Mouse (Mus musculus) liver, adult 2 months (tissue): ENCODE data around the gene Scamp2. TPM values are rescaled to one million over a fixed set of nuclear protein-coding genes. Genes with fewer than 3 reads are reported as not detected.

Experiments used
- DNase-seq: peaks from one replicate; pipeline ENCODE4 v3.0.0-alpha.2; 2011; ENCODE audit warnings: low read depth, low spot score; ENCODE audit errors: extremely low read depth
- H3K27ac ChIP-seq: fragments of 200-500 bp; replicated peaks from 2 replicates; pipeline ENCODE4 v1.5.1; 2012; ENCODE audit warnings: low read depth, mild to moderate bottlenecking, control low read depth, inconsistent platforms, low read length; ENCODE audit not compliant: insufficient read depth
- H3K27me3 ChIP-seq: fragments of 200-500 bp; 2 replicates; pipeline ENCODE4 v1.6.1; 2012; ENCODE audit warnings: mild to moderate bottlenecking, moderate library complexity, low read length, inconsistent platforms; ENCODE audit not compliant: control insufficient read depth, insufficient read depth
- H3K36me3 ChIP-seq: fragments of 200-500 bp; 2 replicates; pipeline ENCODE4 v1.6.1; 2012; ENCODE audit warnings: low read length, inconsistent platforms; ENCODE audit not compliant: control insufficient read depth, insufficient read depth
- H3K4me1 ChIP-seq: fragments of 200-500 bp; 2 replicates; pipeline ENCODE4 v1.6.1; 2011; ENCODE audit warnings: low read length; ENCODE audit not compliant: control insufficient read depth, insufficient read depth
- H3K4me3 ChIP-seq: fragments of 200-500 bp; 2 replicates; pipeline ENCODE4 v1.5.1; 2011; ENCODE audit warnings: low read depth, mild to moderate bottlenecking, control low read depth, low read length, moderate library complexity; ENCODE audit not compliant: insufficient read depth
- H3K79me2 ChIP-seq: fragments of 200-500 bp; 2 replicates; pipeline ENCODE4 v1.6.1; 2012; ENCODE audit warnings: inconsistent platforms, mild to moderate bottlenecking, low read length, moderate library complexity; ENCODE audit not compliant: control insufficient read depth, insufficient read depth
- H3K9ac ChIP-seq: fragments of 200-500 bp; 2 replicates; pipeline ENCODE4 v1.6.1; 2012; ENCODE audit warnings: low read depth, mild to moderate bottlenecking, control low read depth, inconsistent platforms, low read length
- CTCF ChIP-seq: fragments of 200-500 bp; IDR thresholded peaks from 2 replicates; pipeline ENCODE4 v1.5.1; 2011; ENCODE audit warnings: low read depth, low read length, control low read depth
- POLR2A ChIP-seq: fragments of 200-500 bp; IDR thresholded peaks from 2 replicates; pipeline ENCODE4 v1.6.1; 2011; ENCODE audit warnings: low read length, control low read depth; ENCODE audit not compliant: insufficient read depth; ENCODE audit errors: extremely low read depth
- WGBS: fragments of 180-500 bp; shearing (Covaris S2); methylation state at CpG from one replicate; pipeline ENCODE4 v1.1.7; 2018; 5-methylcytosine and 5-hydroxymethylcytosine counted together
- polyA plus RNA-seq: library from polyadenylated mRNA; depleted of rRNA; stranded (reverse); fragments of >200 nt; gene quantifications from 2 replicates; pipeline ENCODE4 v1.2.3, GENCODE M21; 2012
- total RNA-seq: library from RNA; depleted of rRNA; stranded (reverse); fragments of >200 nt; gene quantifications from 2 replicates; pipeline ENCODE4 v1.2.3, GENCODE M21; 2014

The Scamp2 gene
- total and polyA plus RNA-seq, 2 experiments = 10.5 to 32.6 TPM

GRCm38 (mm10) chr9:57568500-57568899, 7.8 kb downstream of the Scamp2 start:
- 93% methylated on average over 6 of the region's 6 CpGs for WGBS
- no peak overlapping the region for H3K4me3 ChIP-seq

GRCm38 (mm10) chr9:57574397-57574796, 13.7 kb downstream of the Scamp2 start:
- Histone ChIP-seq H3K9ac (no peak overlapping the region), H3K4me3 (no peak overlapping the region), H3K36me3 (peaks cover 7% of the 10 kb centered on the region; the same call in 1 of the 2 replicates)

More at GRCm38 (mm10) chr9:57568500-57568899, 7.8 kb downstream of the Scamp2 start:
- H3K4me1 ChIP-seq = peaks cover 5% of the 10 kb centered on the region
- H3K27ac ChIP-seq = no peak overlapping the region
- peaks cover 24% of the 10 kb centered on the region; the same call in 1 of the 2 replicates for H3K79me2 ChIP-seq
- TF ChIP-seq CTCF (no peak), POLR2A (no peak)
- no peaks in the 10 kb centered on the region for H3K27me3 ChIP-seq
- peaks cover 7% of the 10 kb centered on the region for H3K36me3 ChIP-seq
- DNase-seq = no peak
- no peak overlapping the region for H3K9ac ChIP-seq

GRCm38 (mm10) chr9:57575577-57575976, 14.8 kb downstream of the Scamp2 start:
- 81% methylated on average over 3 of the region's 3 CpGs for WGBS

More at GRCm38 (mm10) chr9:57574397-57574796, 13.7 kb downstream of the Scamp2 start:
- no peak for DNase-seq
- no peak for TF ChIP-seq CTCF
- no peak overlapping the region for H3K27ac ChIP-seq
- H3K79me2 ChIP-seq = peaks cover 4% of the 10 kb centered on the region; the same call in 1 of the 2 replicates
- no peaks in the 10 kb centered on the region for H3K4me1 ChIP-seq
- H3K27me3 ChIP-seq = no peaks in the 10 kb centered on the region

GRCm38 (mm10) chr9:57577144-57577849, 16.6 kb downstream of the Scamp2 start:
- H3K4me1 ChIP-seq = no peaks in the 10 kb centered on the region
- H3K4me3 ChIP-seq = no peak overlapping the region
- no peaks in the 10 kb centered on the region for H3K27me3 ChIP-seq
- H3K9ac ChIP-seq = no peak overlapping the region
- TF ChIP-seq CTCF (no peak), POLR2A (no peak)
- no peak overlapping the region for H3K27ac ChIP-seq
- no peak for DNase-seq
- no peaks in the 10 kb centered on the region; the same call in 1 of the 2 replicates for H3K79me2 ChIP-seq
- WGBS = 80% methylated on average over 6 of the region's 6 CpGs
- peaks cover 15% of the 10 kb centered on the region; the same call in 1 of the 2 replicates for H3K36me3 ChIP-seq

More at GRCm38 (mm10) chr9:57575577-57575976, 14.8 kb downstream of the Scamp2 start:
- Histone ChIP-seq H3K9ac (no peak overlapping the region), H3K4me3 (no peak overlapping the region), H3K27me3 (no peaks in the 10 kb centered on the region), H3K4me1 (no peaks in the 10 kb centered on the region), H3K27ac (no peak overlapping the region), H3K79me2 (no peaks in the 10 kb centered on the region; the same call in 1 of the 2 replicates), H3K36me3 (peaks cover 5% of the 10 kb centered on the region; the same call in 1 of the 2 replicates)
- no peak for DNase-seq
- TF ChIP-seq CTCF (no peak), POLR2A (no peak)

- Histone ChIP-seq H3K9ac (no peak overlapping the region), H3K36me3 (peaks cover 26% of the 10 kb centered on the region; the same call in 1 of the 2 replicates), H3K79me2 (no peaks in the 10 kb centered on the region), H3K4me1 (peaks cover 4% of the 10 kb centered on the region), H3K27ac (no peak overlapping the region), H3K4me3 (no peak overlapping the region), H3K27me3 (no peaks in the 10 kb centered on the region)
- WGBS = 80% methylated on average over 3 of the region's 3 CpGs
- no peak for DNase-seq
- TF ChIP-seq POLR2A = no peak
Observed at GRCm38 (mm10) chr9:57584991-57585390, 24.2 kb downstream of the Scamp2 start.
